Mouse (Mus musculus): ENCODE measurements at regions not wholly inside any gene's neighbourhood (a gene's known extent, or its start where the extent isn't known, plus 50 kb on each side); places are given as distances from the start of the nearest gene placed in this dataset.

DNA sequence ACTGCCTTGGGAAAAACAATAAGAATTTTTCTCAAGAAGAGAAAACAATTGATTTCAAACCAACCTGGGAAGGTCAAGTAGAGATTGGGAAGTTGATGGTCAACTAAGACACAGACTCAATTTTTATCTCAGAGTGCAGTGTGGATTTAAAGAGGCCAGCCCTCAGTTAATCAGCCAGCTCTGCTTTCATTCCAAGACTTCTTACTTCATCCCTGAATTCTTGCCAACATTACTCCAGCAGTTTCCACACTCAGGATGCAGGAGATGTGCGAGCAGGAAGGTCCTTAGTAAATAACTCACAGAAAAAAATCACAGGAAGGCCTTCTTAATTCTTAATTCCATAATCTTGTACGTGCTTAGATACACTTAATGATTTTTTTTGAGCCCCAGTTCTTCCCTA is 144.1 kb upstream of the Nrp1 start:
- TF ChIP-seq POLR2A (IDR thresholded peaks at IDR 0.05; ENCODE audit: extremely low read depth, insufficient read depth, low read length), result no peak
- TF ChIP-seq CTCF (IDR thresholded peaks at IDR 0.05; ENCODE audit: extremely low read depth, insufficient read depth, low read length), result no peak

Measured in cortical plate, adult 2 months (tissue).